19 mouse cellular contexts compared by ENCODE assay signal in genomic region chr5:88499781-88500180, GRCm38 (mm10). TPM values are rescaled to one million over a fixed set of nuclear protein-coding genes. Genes with fewer than 3 reads are reported as not detected.
DNase-seq lines count a peak whose midpoint lies in the region; ATAC-seq and TF ChIP-seq lines count a peak whose summit lies in the region.
"Had no signal": no experiment of that assay in that cellular context is flagged by ENCODE, and none has a peak within 500 bp of the region (broad histone marks: within the 10 kb centered on the region; RNA-seq: fewer than 3 reads in every experiment).

No protein-coding gene starts in this region.

- H3K36me3 ChIP-seq in lung, postnatal 0 days (ENCODE audit: insufficient read depth, low read length): no peaks in the 10 kb centered on the region
- H3K36me3 ChIP-seq: forebrain, embryonic 10.5 days; midbrain, embryonic 12.5 days had no signal

- ATAC-seq in lung, postnatal 0 days: no peak
- ATAC-seq in activated CD4-positive, CD25-positive, alpha-beta regulatory T cell, adult 4 months: peak; percentile 68
- peak; percentile 77 for ATAC-seq in inflammation-experienced regulatory T-cells, adult 6 months
- ATAC-seq: hindbrain, postnatal 0 days had no signal

- no peak overlapping the region for H3K4me2 ChIP-seq in lung, postnatal 0 days (replicated peaks; ENCODE audit: low read depth, low read length)
- H3K4me2 ChIP-seq: midbrain, embryonic 12.5 days had no signal

- WGBS in lung, postnatal 0 days: 47% methylated on average over 3 of the region's 3 CpGs

- no peak for TF ChIP-seq EP300 in lung, postnatal 0 days (IDR thresholded peaks at IDR 0.05)

- H3K27me3 ChIP-seq in lung, postnatal 0 days (replicated peaks; ENCODE audit: insufficient read depth, low read length): no peaks in the 10 kb centered on the region
- H3K27me3 ChIP-seq: midbrain, embryonic 12.5 days had no signal

- DNase-seq in lung, postnatal 0 days (ENCODE audit: low spot score): peak; percentile 21
- DNase-seq in lung, postnatal 36 days: no peak
- DNase-seq in thymus, postnatal 25 days: peak; percentile 14
- no peak for DNase-seq in embryo, embryonic 10.5 days (ENCODE audit: low spot score)
- DNase-seq in T-cell, adult 2 months (ENCODE audit: low spot score): no peak
- DNase-seq: adrenal gland, postnatal 10 days; cerebellum, adult 9-11 months; heart, adult 2 months; heart, postnatal 14 days; kidney, postnatal 14 days had no signal

- H3K9me3 ChIP-seq in lung, postnatal 0 days (ENCODE audit: low read length): no peaks in the 10 kb centered on the region
- H3K9me3 ChIP-seq: midbrain, embryonic 12.5 days had no signal

- no peak overlapping the region for H3K9ac ChIP-seq in lung, postnatal 0 days (replicated peaks; ENCODE audit: low read depth)
- H3K9ac ChIP-seq: liver, embryonic 14.5 days; midbrain, embryonic 12.5 days had no signal

- no peaks in the 10 kb centered on the region for H3K4me1 ChIP-seq in lung, postnatal 0 days (ENCODE audit: insufficient read depth, low read depth, low read length)
- H3K4me1 ChIP-seq: forebrain, embryonic 10.5 days; midbrain, embryonic 12.5 days had no signal

- no peak overlapping the region for H3K27ac ChIP-seq in lung, postnatal 0 days (ENCODE audit: low read length)
- H3K27ac ChIP-seq: forebrain, embryonic 10.5 days; heart, adult 2 months; hindbrain, postnatal 0 days; liver, embryonic 14.5 days; midbrain, embryonic 12.5 days had no signal

- no peak for TF ChIP-seq CTCF in lung, postnatal 0 days (IDR thresholded peaks at IDR 0.05)

- H3K4me3 ChIP-seq in lung, postnatal 0 days (ENCODE audit: low read depth, low read length): no peak overlapping the region
- H3K4me3 ChIP-seq: forebrain, embryonic 10.5 days; heart, adult 2 months; midbrain, embryonic 12.5 days had no signal

RNA-seq across cellular contexts. Expression of gene Enam, which starts 12.0 kb away (rescaled TPM):
- polyA plus RNA-seq in lung, postnatal 0 days (2015; fragmentation: Nextera tagmentation; extraction: Ambion mirVana): not detected in 2 replicates
- polyA plus RNA-seq in activated CD4-positive, CD25-positive, alpha-beta regulatory T cell, adult 4 months (2017; shearing (Covaris generic)): under 1 TPM in 1 of 2 experiments, not detected in 1; 0.14 TPM
- polyA plus RNA-seq in inflammation-experienced regulatory T-cells, adult 6 months (2017; shearing (Covaris generic)): under 1 TPM in 1 of 3 experiments, not detected in 2; 0.09 TPM
- polyA plus RNA-seq: embryonic facial prominence, embryonic 11.5 days; forebrain, embryonic 10.5 days; heart, adult 2 months; hindbrain, postnatal 0 days; liver, embryonic 14.5 days; midbrain, embryonic 12.5 days; neural tube, embryonic 11.5 days; stomach, embryonic 14.5 days had no signal

RNA-seq across cellular contexts. Expression of gene Jchain, which starts 27.9 kb away (rescaled TPM):
- polyA plus RNA-seq in lung, postnatal 0 days (2015; fragmentation: Nextera tagmentation; extraction: Ambion mirVana): 0.19 TPM in 1 of 2 replicates, not detected in the other
- polyA plus RNA-seq in activated CD4-positive, CD25-positive, alpha-beta regulatory T cell, adult 4 months (2017; shearing (Covaris generic)): 10 to 100 TPM in 1 of 2 experiments, under 1 TPM in 1; 0.24 to 55.3 TPM
- polyA plus RNA-seq in inflammation-experienced regulatory T-cells, adult 6 months (2017; shearing (Covaris generic)): 10 to 100 TPM; 13.7 to 95.4 (median 24.5) TPM
- polyA plus RNA-seq: forebrain, embryonic 10.5 days; stomach, embryonic 14.5 days had no signal

RNA-seq across cellular contexts. Expression of gene Ambn, which starts 44.0 kb away (rescaled TPM):
- polyA plus RNA-seq in lung, postnatal 0 days (2015; fragmentation: Nextera tagmentation; extraction: Ambion mirVana): not detected in 2 replicates
- polyA plus RNA-seq in activated CD4-positive, CD25-positive, alpha-beta regulatory T cell, adult 4 months (2017; shearing (Covaris generic)): not detected
- polyA plus RNA-seq in inflammation-experienced regulatory T-cells, adult 6 months (2017; shearing (Covaris generic)): not detected
- polyA plus RNA-seq: forebrain, embryonic 10.5 days; heart, adult 2 months; liver, embryonic 14.5 days; midbrain, embryonic 12.5 days; neural tube, embryonic 11.5 days; stomach, embryonic 14.5 days had no signal

RNA-seq across cellular contexts. Expression of gene Utp3, which starts 54.5 kb away (rescaled TPM):
- 36.4 and 44.0 TPM in 2 replicates for polyA plus RNA-seq in lung, postnatal 0 days (2015; fragmentation: Nextera tagmentation; extraction: Ambion mirVana)
- polyA plus RNA-seq in activated CD4-positive, CD25-positive, alpha-beta regulatory T cell, adult 4 months (2017; shearing (Covaris generic)): 100 to 1,000 TPM in 1 of 2 experiments, 10 to 100 TPM in 1; 86.2 to 103 TPM
- 10 to 100 TPM; 84.0 to 91.4 (median 88.5) TPM for polyA plus RNA-seq in inflammation-experienced regulatory T-cells, adult 6 months (2017; shearing (Covaris generic))

Comparison
In these comparisons a context has a peak if more than half of its experiments do, and no peak if none do; other contexts are left out.
1. DNase-seq: peak in lung, postnatal 0 days (single experiment) and thymus, postnatal 25 days (single experiment); none in lung, postnatal 36 days (single experiment), embryo, embryonic 10.5 days (single experiment) and T-cell, adult 2 months (single experiment).